Mouse (Mus musculus) kidney, adult 11 months (tissue): ENCODE data around the gene Plcz1.
A peak's percentile ranks its signal among the peaks of the same experiment; 100 is the strongest.

Source experiments
- DNase-seq: peaks from one replicate; pipeline ENCODE4 v3.0.0; 2022

The Plcz1 gene

DNA sequence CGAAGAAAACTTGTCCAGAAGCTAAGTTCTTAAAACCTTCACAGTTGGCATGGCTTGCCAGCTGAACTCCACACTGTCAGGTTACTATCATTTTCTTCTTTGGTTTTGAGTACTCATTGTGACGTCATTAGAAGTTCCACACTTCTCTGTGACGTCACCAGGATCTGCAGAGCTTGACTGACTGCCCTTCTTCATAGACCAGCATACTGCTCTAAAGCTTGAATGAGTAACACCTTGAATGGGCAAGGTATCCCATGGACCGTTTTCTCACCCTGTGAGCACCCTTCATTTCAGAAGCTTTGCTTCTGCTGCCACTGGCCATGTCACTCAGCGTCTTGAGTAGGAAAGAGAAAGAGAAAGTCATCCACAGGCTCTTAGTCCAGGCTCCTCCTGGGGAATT, at the start of gene Plcz1:
Gene Plcz1 (minus strand): TSS at position 101 of the 400 bp plus-strand sequence.
- DNase-seq: no peak

DNA sequence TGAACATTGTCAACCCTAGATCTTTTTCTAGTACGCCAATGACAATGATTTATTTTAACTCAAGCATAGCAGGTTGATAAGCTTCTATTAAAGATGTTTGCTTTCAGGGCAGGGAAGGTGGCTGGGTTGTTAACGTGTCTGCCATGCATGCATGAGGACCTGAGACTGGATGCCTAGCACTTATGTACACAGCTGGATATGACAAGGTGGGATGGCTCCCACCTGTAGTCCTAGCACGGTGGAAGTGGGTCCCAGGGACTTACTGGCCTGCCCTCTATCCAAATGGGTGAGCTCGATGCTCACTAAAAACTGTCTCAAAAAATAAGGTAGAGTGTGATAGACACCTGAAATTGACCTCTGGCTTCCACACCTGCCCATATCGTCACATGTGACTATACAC, 48.6 kb upstream of the Plcz1 start:
- no peak for DNase-seq

DNA sequence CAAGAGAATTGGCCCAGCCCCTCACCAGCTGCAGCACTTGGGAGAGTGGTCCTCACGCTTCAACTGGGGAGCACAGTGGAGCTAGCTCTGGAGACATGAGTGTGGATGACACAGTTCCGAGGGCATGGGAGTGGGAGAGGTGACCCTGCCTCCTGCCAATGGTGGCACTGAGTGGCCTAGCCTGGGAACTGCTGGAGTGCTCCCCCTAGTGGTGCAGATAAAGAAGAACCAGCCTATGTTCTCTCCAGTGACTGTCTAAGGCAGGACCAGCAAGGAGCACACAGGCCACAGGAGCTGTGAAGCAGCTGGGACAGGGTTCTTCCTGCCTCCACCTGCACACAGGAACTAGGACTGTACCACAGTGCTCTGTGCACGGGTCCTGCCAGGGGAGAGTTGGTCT, 40.5 kb upstream of the Plcz1 start:
- DNase-seq: no peak

DNA sequence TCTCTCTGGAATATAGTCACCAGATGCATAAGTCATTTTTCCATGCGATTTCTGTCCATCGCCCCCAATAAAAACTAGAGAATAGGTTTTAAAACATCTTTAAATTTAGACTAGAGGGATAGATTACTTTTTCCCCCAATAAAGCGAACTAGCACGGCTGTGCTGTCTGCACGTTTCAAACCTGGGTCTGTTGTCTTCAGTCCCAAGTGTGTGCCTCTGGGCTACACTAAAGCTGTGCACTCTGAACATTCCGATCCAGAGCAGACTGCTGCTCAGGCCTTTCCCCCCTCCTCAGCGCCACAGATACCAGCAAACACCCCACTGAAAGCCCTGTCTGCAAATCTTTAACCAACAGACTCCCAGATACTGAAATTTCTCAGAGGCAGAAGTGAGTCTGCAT, 39.7 kb upstream of the Plcz1 start:
- DNase-seq: no peak

DNA sequence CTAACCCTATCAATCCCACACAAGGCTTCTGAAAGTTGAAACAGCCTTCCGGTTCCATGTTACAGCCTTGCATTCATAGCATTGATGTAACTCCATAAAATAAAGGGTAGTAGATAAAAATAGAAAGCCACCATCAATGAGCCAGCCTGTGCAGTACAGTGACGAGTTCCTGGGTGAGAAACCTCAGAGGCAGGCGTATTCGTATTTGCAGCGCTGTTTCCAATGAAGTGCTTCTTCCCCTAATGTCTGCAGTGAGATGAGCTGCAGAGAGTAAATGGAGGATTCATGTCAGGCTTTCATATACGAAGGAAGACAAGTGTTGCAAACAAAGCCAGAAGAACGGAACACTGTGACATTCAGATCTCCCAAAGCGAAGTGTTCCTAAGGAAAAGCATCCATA, 27.9 kb upstream of the Plcz1 start:
- no peak for DNase-seq

DNA sequence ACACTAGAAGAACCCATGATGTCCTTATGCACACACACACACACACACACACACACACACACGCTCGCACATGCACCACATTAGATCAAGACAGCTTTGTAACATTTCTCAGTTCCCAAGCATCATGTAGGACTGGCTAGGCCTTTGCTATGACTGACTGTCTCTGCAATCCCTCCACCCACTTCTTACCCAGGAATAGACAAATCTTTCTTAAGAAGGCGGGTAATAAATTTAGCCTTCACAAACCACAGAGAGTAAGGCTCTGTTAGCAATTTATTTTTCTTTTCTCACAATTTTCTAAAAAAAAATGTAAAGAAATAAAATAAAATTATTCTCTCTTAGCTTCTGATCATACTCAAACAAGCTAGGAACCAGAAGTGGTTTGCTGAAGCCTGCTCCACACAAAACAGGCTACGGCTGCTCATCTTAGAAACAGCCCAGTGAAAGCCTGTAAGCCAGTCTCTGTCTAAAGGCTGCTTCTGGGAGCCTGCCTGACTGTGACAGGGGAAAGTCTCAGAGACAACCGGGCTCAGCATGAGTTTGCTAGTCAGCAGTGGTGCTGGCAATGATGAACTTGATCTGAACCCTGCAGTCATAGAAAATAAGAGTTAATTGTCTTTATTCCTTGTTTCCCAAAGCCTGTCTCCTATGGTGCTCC, 13.1 kb upstream of the Plcz1 start:
- no peak for DNase-seq

DNA sequence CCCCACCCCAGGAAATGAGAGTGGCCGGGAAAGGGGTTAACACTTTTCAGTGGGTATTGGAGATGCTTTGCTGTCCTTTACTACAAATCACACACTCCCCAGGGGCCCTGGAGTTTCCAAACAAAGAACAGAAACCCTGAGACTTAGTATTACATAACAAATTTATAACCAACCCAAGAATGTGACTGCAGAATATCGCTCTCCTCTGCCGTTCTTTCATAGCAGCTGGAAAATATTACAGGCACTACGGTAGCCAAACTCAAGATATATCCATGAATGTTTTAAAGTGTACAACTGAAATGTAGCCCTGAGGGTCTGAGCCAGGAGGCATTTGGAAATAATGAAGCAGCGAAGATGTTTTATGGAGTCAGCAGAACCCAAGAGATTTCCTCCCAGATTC, 10.2 kb upstream of the Plcz1 start:
- DNase-seq: no peak

DNA sequence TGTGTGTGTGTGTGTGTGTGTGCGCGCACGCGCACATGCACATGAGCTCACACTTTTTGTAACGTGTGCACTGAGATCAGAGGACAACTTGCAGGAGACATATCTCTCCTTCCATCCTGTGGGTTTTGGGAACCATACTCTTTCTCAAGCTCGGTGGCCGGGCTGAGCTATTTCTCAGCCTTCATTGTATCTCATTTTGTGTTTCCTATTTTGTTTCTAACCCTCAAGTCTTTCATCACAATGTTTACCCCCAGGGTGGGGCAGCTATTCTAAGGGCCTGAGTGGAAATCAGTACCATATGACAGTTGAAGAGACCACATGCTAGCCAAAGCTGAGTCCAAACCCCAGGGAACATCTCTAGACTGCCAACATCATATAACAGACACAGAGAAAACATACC, 305 bp downstream of the Plcz1 start, which contains the start of gene Capza3:
Gene Capza3 (plus strand): TSS at position 301 of the 400 bp plus-strand sequence.
- no peak for DNase-seq

DNA sequence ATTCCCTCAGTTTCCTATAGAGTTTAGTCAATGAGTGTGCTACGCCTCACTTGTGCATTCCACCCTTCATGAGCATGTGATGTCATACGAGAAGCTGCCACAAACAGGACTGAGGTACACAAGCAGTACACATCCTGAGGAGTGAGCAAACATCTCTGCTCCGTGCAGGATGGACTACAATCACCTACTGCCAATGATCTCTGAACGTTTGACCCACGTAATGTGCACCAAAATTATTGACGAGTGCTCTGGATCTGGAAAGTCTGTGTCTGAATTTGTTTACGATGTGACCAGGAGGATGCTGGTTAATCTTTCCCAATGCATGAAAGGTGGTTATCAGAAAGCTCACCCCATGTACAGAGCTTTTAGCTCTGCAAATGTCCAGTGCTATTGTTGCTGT, 16.9 kb downstream of the Plcz1 start:
- no peak for DNase-seq

DNA sequence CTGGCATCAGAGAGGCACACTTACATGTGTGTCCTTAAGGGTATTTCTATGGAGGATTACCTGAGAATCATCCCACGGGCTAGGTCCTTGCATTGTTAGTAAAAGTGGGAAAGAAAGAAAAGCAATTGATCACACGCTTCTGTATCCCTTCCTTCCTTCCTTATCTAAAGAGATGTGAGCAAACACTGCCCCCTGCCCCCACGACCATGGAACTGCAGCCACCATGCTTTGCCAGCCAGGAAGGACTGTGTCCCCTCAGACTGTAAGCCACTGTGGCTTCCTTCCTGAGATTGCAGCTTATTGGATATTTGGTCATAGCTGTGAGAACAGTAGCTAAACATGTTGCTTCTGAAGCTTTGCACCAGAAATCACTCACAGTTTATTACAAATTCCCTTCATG, 36.1 kb downstream of the Plcz1 start:
- DNase-seq: no peak

DNA sequence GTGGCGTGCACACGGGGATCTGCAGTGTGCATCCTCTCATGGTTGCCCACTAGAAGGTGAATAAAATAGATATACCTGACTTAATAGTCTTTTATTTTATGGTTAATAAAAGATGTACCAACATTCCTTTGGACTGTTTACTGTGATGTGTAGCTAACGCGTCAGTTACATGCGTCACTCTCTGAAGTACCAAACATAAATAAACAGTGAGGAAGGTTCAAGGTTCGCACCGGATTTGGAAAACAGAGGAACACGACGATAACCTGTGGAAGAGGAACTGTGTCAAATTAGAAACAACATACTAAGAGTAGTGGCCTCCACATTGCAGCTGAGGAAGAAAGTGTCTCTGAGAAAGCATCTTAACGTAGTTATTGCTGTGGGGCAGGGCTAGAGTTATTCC, 51.7 kb downstream of the Plcz1 start:
- no peak for DNase-seq

DNA sequence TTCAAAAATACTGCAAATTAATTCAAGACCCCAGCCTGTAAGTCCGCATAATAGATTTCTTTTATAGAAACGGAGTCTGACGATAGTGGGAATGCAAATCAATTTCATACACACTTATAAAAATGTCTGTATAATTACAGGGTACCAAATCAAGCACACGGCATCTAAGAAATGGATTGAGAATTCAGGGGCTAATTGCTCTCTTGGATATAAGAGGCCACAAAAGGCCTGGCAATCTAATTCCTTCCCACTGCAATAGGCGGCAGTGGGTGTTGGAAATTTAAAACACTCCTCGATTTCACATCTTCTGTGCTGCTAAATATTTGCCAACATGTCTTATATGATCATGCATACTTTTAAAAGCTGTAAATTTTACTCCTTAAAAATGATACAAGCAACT, 52.2 kb downstream of the Plcz1 start:
- no peak for DNase-seq

DNA sequence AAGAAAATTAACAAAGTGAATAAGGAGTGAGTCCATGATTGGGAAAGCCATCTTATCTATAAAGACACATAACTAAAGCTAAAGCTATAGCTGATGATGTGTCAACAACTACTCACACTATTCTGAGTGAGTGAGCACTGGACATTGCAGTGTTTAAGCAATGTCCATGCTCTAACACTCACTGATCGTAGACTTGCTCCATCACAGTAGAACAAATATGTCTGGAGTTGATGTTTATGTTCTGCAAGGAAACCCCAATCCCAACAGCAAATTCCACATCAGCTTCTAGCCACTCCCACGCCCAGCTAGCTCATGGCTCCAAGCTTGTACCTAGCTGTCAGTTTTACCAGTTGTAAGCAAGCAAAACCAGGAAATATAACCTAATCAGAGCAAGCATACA, 54.7 kb downstream of the Plcz1 start:
- DNase-seq: no peak

DNA sequence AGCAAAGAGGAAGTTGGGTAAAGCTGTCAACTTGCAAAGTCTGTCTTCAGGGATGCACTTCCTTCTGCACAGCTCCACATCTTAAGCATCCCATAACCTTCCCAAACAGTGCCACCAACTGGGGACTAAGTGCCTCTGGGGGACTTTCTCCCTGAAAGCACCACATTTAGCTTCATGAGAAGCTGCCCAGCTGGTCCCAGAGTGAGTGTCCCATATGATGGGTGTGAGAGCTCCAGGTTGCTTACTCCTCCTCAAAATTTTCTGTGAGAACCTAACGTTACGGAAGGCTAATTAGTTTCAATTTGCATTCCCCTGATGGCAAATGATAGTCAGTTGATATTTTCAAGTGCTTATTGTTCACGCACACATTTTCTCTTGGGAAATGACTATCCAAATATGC, 57.2 kb downstream of the Plcz1 start:
- DNase-seq: no peak

DNA sequence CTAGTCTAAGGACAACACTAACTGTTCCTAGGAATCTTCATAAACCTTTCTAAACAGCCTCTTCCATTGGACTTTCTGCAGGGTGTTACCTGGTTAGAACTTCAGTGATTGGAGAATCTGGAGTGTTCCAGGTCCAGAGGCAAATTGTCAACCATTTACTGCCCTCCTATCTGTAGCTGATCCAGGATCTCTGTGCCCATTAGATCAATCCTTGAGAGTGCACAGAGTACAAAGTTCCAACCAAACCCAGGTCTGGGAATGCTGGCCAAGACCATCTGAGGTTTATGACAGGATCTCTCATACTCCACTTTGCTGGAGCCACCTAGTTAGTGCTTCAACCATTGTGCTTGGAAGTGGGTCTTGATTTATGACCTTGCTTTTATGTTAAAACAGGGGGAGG, 60.2 kb downstream of the Plcz1 start:
- peak; percentile 11 for DNase-seq

DNA sequence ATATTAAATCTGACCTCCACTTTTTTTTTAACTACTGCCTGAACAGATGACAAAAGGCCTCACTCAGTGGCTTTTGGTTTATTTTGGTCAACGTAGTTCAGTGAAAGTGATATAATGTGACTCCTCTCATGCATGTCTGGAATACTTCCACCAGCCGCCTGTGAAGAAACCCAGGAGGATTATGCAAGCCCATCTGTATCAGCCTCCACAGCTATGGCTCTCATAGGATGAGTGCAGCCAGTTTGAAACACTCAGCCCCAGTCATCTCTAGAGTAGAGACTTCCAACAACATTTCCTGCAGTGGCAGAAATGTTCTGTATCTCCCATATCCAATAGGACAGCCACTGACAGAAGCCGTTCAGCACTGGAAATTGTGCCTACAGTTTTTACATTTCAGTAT, 63.1 kb downstream of the Plcz1 start:
- DNase-seq: no peak

DNA sequence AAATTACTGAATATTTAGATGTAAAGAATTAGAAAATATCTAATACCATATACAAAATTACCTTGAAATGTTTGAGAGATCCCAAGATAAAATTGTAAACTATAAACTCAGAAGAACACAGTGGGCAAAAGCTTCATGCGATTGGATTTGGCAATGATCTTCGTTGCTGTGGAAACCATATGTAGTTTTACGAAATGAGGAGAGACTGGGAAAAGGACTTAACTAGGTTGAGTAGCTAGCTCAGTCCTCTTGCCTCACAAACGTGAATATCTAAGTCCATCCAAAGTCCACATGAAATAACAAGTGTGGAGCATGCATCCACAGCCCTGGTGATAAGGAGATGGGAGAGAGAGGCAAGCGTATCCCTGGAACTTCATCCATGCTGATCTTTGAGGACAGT, 66.6 kb downstream of the Plcz1 start:
- DNase-seq: no peak

DNA sequence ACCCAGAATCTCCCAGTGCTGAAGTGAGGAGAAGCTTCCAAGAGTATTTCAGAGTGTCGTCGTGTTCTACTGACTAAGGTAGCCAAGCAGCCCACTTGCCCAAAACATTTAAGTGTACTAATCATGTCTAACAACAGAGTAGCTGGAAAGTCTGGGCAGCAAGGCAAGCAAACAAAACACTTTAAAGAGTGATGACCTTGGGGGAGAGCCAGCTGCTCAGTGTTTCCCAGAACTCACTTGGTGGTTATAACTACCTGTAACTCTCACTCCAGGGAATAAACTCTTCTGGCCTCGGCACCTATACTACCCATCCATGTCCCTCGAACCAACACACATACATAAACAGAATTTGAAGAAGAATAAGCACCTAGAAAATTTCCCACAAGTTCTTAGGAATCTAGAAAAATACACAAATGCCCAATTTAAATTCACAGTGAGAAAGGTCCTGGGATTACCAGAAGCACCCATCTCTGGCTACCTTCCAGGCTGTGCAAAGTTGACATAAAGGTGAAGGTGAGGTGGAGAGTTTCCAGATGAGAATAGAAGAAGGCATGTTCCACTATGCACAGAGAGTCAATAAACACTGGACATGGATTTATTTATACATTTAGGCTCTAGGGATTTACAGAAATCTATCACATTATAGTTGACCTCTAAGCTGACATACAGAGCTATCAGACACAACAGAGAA, 69.5 kb downstream of the Plcz1 start:
- DNase-seq: no peak

DNA sequence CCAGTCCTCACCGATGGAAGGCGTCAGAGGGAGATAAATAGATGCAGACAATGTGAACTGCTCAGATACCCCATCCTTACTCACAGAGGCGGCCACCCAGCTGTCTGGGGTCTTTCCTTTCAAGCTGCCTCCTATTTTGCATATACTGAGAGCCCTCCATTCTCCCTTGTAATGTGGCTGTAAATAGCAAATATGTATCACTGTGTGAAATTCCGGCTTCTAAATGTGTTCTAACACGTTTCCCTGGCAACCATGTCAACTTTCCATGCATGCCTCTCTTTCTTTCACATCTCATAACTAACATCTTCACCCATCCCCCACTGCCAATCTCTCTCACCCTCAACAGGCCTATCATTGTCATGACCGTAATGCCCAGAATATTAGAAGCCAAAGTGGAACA, 74.6 kb downstream of the Plcz1 start:
- no peak for DNase-seq

DNA sequence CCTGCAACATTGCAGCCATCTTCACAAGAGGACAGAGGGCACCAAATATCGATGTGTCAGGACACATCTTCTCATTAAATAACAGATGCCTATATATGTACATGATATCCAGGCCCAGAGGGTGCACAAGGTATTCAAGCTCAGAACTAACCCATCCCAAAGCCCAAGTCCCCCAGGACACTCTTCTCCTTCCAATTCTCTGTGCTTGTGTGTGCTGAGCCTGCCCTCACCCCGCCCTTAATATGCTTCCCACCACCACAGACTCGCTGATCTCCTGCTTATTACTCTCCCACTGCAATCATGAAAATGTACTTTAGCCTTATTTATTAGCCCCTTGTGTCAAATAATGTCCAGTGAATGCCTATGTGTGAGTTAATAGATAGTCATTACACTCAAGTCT, 76.4 kb downstream of the Plcz1 start:
- no peak for DNase-seq

DNA sequence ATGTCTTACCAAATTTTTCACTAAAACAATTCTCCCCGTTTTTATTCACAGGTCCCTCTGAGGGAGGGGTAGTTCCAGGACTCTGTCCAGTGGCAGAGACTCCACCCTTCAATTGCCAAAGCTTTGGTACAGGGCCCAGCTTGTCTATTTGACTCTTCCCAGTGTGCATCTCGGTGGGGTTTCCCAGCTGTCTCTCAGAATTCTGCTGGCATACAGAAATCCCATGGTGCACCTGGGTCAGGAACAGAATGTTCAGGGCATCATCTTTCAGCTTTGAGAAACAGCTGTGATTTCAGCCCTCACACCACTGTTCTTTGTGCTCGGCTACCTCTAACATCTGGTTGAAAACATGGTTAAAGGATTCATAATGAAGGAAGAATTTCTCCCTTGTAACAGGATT, 77.5 kb downstream of the Plcz1 start:
- no peak for DNase-seq

DNA sequence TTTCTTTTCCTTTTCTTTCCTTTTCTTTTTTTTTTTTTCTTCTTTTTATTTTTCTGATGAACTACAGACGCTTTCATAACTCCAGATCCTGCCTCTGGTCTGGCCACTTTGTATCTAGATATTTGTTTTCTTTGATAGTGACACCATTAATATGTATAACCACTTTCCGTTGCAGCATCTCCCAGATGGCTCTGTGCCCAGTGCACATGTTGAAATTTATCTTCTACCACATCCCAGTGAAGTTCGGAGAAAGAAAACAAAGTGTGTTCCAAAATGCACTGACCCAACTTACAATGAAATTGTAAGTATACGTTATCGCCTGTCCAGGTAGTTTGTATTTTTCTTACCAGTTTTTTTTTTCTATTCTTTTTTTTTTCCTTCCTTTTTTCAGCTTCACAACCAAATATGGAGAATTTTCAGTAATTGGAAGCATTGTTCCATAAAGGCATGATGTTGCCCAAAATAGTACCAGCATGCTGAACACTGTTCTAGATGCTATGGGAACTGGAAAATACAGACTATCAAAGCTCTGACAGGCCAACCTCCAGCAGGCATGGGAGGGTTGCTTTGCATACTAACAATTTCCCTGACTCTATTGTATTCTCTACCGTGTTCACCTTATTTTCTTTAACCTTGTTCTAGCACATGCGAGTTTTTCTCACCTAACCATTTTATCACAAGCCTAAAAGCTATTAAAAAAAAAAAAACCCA, 83.6 kb downstream of the Plcz1 start:
- no peak for DNase-seq

DNA sequence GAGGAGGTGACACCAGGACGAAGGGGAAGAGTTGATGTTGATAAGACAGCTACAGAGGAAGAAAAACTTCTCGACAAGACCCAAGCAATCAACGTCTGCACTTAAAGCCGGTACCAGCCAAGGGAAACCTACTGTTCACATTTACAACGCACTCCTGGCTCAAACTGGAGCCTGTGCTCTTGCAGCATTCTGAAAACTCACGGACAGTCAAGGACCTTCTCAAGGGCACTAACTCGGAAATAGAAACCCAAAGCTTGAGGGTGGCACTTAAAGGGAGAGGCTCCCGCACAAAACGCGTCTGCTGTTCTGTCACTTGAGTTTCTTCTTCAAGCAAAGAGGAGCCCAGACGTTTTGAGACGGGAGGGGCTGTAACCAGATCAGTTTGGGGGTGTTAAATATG, 87.7 kb downstream of the Plcz1 start:
- no peak for DNase-seq

DNA sequence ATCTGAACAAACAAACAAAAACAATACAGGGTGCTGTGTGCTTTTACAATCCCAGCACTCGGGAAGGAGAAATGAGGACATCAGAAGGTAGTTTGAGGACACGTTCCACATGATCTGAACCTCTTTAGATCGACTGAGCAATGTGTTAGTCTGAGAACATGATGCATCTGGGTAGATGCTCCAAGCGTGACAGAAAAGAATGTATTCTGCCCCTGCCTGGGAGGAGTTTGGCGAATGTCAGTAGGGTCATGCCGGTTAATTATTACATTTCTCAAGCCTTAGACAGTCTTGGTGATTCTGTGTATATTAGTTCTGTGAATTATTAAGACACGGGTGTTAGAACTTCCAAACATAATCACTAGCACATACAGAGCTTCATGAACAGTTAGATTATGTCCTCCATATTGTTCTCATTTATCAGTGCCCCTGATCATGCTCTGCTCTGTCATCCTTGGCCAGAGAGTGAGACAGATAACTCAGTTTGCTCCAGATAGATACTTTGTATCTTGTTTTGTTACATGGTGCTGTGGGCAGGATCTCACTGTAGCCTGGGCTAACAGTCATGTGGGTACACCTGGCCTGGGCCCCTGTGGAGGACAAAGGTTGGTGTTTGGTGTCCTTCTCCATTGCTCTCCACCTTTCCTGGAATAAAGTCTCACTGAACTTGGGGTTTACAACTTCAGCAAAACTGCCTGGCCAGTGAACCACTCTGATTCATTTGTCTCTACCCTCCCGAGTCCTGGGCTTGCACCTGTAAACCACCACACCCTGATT, 94.0 kb downstream of the Plcz1 start:
- DNase-seq: peak; percentile 64
